Mouse (Mus musculus) central nervous system, embryonic 14 days (tissue): ENCODE data around the gene Lig4. TPM values are rescaled to one million over a fixed set of nuclear protein-coding genes. Genes with fewer than 3 reads are reported as not detected.

ENCODE experiments used
- polyA plus RNA-seq: library from polyadenylated mRNA; depleted of rRNA; stranded (reverse); fragments of >200 nt; gene quantifications from 2 replicates; pipeline ENCODE4 v1.2.3, GENCODE M21; 2012; rRNA removed

Lig4 gene
- 8.9 and 9.4 TPM in 2 replicates for polyA plus RNA-seq

GRCm38 (mm10) chr8:9977573-9978314, at the start of gene Lig4, which contains the start of gene Abhd13:
Gene Lig4, minus strand, starts transcription at chr8:9977686.
Gene Abhd13, plus strand, starts transcription at chr8:9977707.

GRCm38 (mm10) chr8:10006156-10006985, 28.9 kb upstream of the Lig4 start, which contains the start of gene Tnfsf13b:
Gene Tnfsf13b, plus strand, starts transcription at chr8:10006467.

Other genes with a start within 250 kb of the Lig4 start
- gene Fam155a, start 206.5 kb downstream of the Lig4 start, polyA plus RNA-seq, result 26.0 and 27.9 TPM in 2 replicates
- not detected in 2 replicates for gene Gm10217, start 113.4 kb downstream of the Lig4 start, polyA plus RNA-seq
- 9.4 and 9.7 TPM in 2 replicates for gene Abhd13, start within 50 bp of the Lig4 start, polyA plus RNA-seq
- 0.49 and 0.68 TPM in 2 replicates for gene Tnfsf13b, start 28.8 kb upstream of the Lig4 start, polyA plus RNA-seq
- 9.2 and 9.8 TPM in 2 replicates for gene Myo16, start 176.2 kb upstream of the Lig4 start, polyA plus RNA-seq